Mouse (Mus musculus): Measurements from ENCODE around the gene Apbb2.
A peak's percentile ranks its signal among the peaks of the same experiment; 100 is the strongest.

Gene Apbb2

GRCm38 (mm10) chr5:66298856-66299255 is 319.7 kb downstream of the Apbb2 start:
- ATAC-seq (ENCODE audit: low TSS enrichment), result no peak

GRCm38 (mm10) chr5:66296116-66296515 is 322.5 kb downstream of the Apbb2 start:
- no peak for ATAC-seq (ENCODE audit: low TSS enrichment)

GRCm38 (mm10) chr5:66294952-66295351 is 323.6 kb downstream of the Apbb2 start:
- ATAC-seq (ENCODE audit: low TSS enrichment), result no peak

GRCm38 (mm10) chr5:66294106-66294625 is 324.4 kb downstream of the Apbb2 start:
- ATAC-seq (ENCODE audit: low TSS enrichment), result no peak

DNA sequence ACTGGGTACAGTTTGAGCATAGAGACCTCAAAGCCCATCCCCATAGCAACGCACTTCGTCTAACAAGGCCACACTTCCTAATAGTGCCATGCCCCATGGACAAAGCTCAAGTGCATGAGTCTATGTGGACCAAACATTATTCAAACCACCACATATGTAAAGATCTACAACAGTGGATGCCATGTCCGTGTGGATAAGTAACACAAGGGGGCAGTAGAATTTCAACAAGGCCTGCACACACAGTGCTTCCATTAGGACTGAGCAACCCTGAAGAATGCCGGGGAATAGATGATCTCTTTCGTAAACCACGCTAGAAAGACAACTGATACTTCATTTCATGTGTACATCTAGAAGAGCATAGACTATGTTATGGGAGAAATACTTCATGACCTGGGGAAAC is 337.8 kb downstream of the Apbb2 start:
- ATAC-seq (ENCODE audit: low TSS enrichment), result no peak

- ATAC-seq (ENCODE audit: low TSS enrichment), result no peak
These were observed 338.9 kb downstream of the Apbb2 start for GRCm38 (mm10) chr5:66279650-66280049.

GRCm38 (mm10) chr5:66274417-66274816 is 344.2 kb downstream of the Apbb2 start:
- ATAC-seq (ENCODE audit: low TSS enrichment), result no peak

GRCm38 (mm10) chr5:66271141-66271540 is 347.4 kb downstream of the Apbb2 start:
- ATAC-seq (ENCODE audit: low TSS enrichment), result peak; percentile 47; the same call in 1 of the 2 replicates

GRCm38 (mm10) chr5:66269616-66270015 is 349.0 kb downstream of the Apbb2 start:
- no peak for ATAC-seq (ENCODE audit: low TSS enrichment)

GRCm38 (mm10) chr5:66263398-66263797 is 355.2 kb downstream of the Apbb2 start:
- no peak for ATAC-seq (ENCODE audit: low TSS enrichment)

- no peak for ATAC-seq (ENCODE audit: low TSS enrichment)
These were observed 356.1 kb downstream of the Apbb2 start for GRCm38 (mm10) chr5:66262475-66262874.

DNA sequence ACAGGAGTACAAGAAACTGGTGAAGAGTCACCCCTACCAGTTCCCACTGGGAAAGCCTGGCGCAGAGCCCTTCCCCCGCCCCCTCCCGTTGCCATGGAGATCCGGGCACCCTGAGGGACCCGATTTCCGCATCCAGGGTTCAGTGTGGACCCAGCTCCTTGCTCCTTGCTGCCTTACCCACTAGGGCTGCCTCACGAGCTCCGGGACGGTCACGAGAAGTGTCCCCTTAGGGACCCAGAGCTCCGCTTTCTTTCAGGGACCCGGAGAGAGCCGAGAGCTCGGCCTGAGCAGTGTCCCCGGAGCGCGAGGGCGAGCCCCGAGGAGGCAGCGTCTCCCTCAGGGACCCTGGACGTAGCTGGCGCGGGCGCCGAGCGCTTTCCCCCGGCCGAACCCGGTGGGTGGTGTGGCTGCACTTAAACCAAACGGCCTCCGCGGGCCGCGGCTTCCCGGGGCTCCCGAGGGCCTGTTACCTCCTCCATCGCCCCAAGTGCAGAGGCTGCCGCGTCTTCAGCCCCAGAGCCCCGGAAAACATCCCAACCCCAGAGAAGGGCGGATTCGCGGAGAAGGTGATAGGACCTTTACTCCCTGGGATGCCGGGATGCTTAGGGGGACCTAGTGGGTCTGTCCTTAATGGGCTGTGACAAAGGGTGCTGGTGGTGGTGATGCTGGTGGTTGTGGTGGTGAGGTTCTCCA is 358.7 kb downstream of the Apbb2 start, which contains the start of gene Nsun7:
Gene Nsun7 (plus strand): TSS at position 142 of the 693 bp plus-strand sequence.
- ATAC-seq (ENCODE audit: low TSS enrichment), result peak; percentile 98

DNA sequence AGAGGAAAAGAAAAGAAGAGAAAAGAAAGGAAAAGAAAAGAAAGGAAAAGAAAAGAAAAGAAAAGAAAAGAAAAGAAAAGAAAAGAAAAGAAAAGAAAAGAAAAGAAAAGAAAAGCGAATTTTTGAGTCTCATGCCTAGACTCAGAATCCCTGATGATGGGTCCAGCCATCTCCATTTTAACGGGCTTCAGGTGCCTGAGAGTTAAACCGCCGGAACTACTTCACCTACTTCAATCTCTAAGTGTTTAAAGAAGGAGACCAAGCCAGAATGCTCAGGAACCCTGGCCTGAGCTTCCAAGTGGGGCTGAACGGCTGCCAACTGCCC is 359.2 kb downstream of the Apbb2 start:
- ATAC-seq (ENCODE audit: low TSS enrichment), result peak; percentile 78; the same call in 1 of the 2 replicates

DNA sequence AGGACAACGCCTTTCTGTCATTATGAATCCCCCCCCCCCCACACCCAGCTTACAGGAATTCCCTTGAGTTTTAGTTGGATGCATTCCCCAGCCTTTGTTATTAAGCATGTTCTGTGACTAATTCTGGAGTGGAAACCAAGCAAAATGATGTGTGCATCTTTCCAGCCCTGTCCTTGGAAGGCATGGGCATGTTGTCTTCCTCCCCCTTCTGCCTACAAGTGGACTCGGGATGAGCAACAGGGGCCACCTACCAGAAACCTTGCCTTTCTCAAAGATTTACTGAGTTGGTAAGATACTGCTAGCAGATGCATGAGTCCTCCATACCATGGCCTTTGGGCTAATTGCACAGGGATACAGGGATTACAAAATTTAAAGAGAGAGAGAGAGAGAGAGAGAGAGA is 359.6 kb downstream of the Apbb2 start:
- ATAC-seq (ENCODE audit: low TSS enrichment), result no peak

GRCm38 (mm10) chr5:66255044-66255443 is 363.5 kb downstream of the Apbb2 start:
- ATAC-seq (ENCODE audit: low TSS enrichment), result no peak

DNA sequence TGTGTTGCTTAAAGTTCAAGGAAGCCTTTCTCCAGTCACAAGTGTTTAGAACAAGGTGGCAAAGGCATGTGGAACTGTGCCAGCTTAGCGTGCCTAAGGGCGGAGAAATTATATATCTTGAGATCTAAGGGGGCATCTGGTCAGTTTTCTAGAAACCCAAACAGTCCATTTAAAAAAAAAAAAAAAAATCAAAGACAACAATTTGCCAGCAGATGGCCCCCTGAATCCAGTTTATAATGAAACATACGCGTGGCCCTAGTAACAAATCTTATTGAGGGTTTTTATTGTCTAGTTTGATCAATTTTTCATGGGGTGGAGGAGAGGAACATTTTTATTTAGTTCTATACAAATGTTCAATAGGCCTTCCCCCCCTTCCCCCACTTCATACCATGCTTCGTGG is 365.4 kb downstream of the Apbb2 start:
- no peak for ATAC-seq (ENCODE audit: low TSS enrichment)

All from frontal cortex, adult (tissue).